Comparison of ENCODE assay signal across 14 mouse cellular contexts in genomic region chr14:119367866-119368425, GRCm38 (mm10).
"Had no signal": no experiment of that assay in that cellular context is flagged by ENCODE, and none has a peak within 500 bp of the region (broad histone marks: within the 10 kb centered on the region; RNA-seq: fewer than 3 reads in every experiment).

No protein-coding gene starts in this region.

- DNase-seq: kidney, adult 8-10 months; kidney, postnatal 25 days; liver; lung, adult 2 months; lung, postnatal 36 days; right cerebral cortex, postnatal 14 days; thymus, adult 2 months; thymus, postnatal 25 days had no signal

- H3K4me3 ChIP-seq: left cerebral cortex, adult 2 months; limb, embryonic 12.5 days; stomach, embryonic 15.5 days had no signal

- H3K27ac ChIP-seq: left cerebral cortex, adult 2 months; limb, embryonic 12.5 days; liver, embryonic 14.5 days; stomach, embryonic 15.5 days had no signal

- H3K36me3 ChIP-seq: limb, embryonic 12.5 days; stomach, embryonic 15.5 days had no signal

- H3K4me1 ChIP-seq: limb, embryonic 12.5 days; stomach, embryonic 15.5 days had no signal

- H3K4me2 ChIP-seq: limb, embryonic 12.5 days; stomach, embryonic 15.5 days had no signal

- H3K9ac ChIP-seq: limb, embryonic 12.5 days; liver, embryonic 14.5 days; stomach, embryonic 15.5 days had no signal

- H3K9me3 ChIP-seq: limb, embryonic 12.5 days; stomach, embryonic 15.5 days had no signal

- H3K27me3 ChIP-seq: limb, embryonic 12.5 days; stomach, embryonic 15.5 days had no signal

- ATAC-seq: lung, postnatal 0 days; midbrain, embryonic 16.5 days had no signal
